Mouse (Mus musculus) kidney, adult 2 months (tissue): Measurements from ENCODE around the gene Zfand5. TPM values are rescaled to one million over a fixed set of nuclear protein-coding genes. Genes with fewer than 3 reads are reported as not detected.

Source experiments
- DNase-seq: peaks from one replicate; pipeline ENCODE4 v3.0.0; 2021
- H3K27ac ChIP-seq: fragments of 200-500 bp; 2 replicates; pipeline ENCODE4 v1.5.1; 2012; ENCODE audit warnings: low read depth, low read length, control low read depth, inconsistent platforms; ENCODE audit not compliant: insufficient read depth
- H3K27me3 ChIP-seq: fragments of 200-500 bp; replicated peaks from 2 replicates; pipeline ENCODE4 v1.6.1; 2012; ENCODE audit warnings: mild to moderate bottlenecking, moderate library complexity, low read length, inconsistent platforms; ENCODE audit not compliant: control insufficient read depth, insufficient read depth
- H3K36me3 ChIP-seq: fragments of 200-500 bp; 2 replicates; pipeline ENCODE4 v1.6.1; 2012; ENCODE audit warnings: mild to moderate bottlenecking, moderate library complexity, low read length, inconsistent platforms; ENCODE audit not compliant: control insufficient read depth, insufficient read depth
- H3K4me1 ChIP-seq: fragments of 200-500 bp; 2 replicates; pipeline ENCODE4 v1.6.1; 2011; ENCODE audit warnings: low read length; ENCODE audit not compliant: control insufficient read depth, insufficient read depth
- H3K4me3 ChIP-seq: fragments of 200-500 bp; 2 replicates; pipeline ENCODE4 v1.5.1; 2011; ENCODE audit warnings: mild to moderate bottlenecking, low read depth, low read length, control low read depth; ENCODE audit not compliant: insufficient read depth
- CTCF ChIP-seq: fragments of 200-500 bp; conservative IDR thresholded peaks from 2 replicates; pipeline ENCODE4 v1.5.1; 2011; ENCODE audit warnings: low read depth, mild to moderate bottlenecking, control low read depth, low read length, moderate library complexity, mixed read lengths; ENCODE audit not compliant: insufficient read depth, insufficient read length
- POLR2A ChIP-seq: fragments of 200-500 bp; IDR thresholded peaks from one replicate; pipeline ENCODE4 v1.6.1; 2011; ENCODE audit warnings: low read depth, low read length, control low read depth
- WGBS: fragments of 180-500 bp; shearing (Covaris S2); methylation state at CpG from one replicate; pipeline ENCODE4 v1.1.7; 2018; 5-methylcytosine and 5-hydroxymethylcytosine counted together
- polyA plus RNA-seq: library from polyadenylated mRNA; depleted of rRNA; stranded (reverse); fragments of >200 nt; gene quantifications from 2 replicates; pipeline ENCODE4 v1.2.3, GENCODE M21; 2012

Zfand5 gene
- polyA plus RNA-seq, 1 experiment = 17.4 TPM

- Histone ChIP-seq H3K27me3 (no peaks in the 10 kb centered on the region), H3K4me3 (peak overlapping the region; percentile 85), H3K4me1 (no peaks in the 10 kb centered on the region), H3K27ac (peak overlapping the region; percentile 97), H3K36me3 (no peaks in the 10 kb centered on the region)
- WGBS = 22% methylated on average over 8 of the region's 8 CpGs
- peak; percentile 35 for DNase-seq
- TF ChIP-seq POLR2A (no peak), CTCF (no peak)
These were observed 892 bp upstream of the Zfand5 start for GRCm38 (mm10) chr19:21271186-21271585.

- DNase-seq = peak; percentile 72
- TF ChIP-seq POLR2A (no peak), CTCF (no peak)
- 1% methylated on average over 66 of the region's 66 CpGs for WGBS
These were observed 692 bp downstream of the Zfand5 start for GRCm38 (mm10) chr19:21272655-21273284.

GRCm38 (mm10) chr19:21273440-21273839, 1.4 kb downstream of the Zfand5 start:
- TF ChIP-seq POLR2A = no peak
- no peak for TF ChIP-seq CTCF
- 0% methylated on average over 4 of the region's 4 CpGs for WGBS
- peak overlapping the region; percentile 28 for H3K27ac ChIP-seq
- H3K27me3 ChIP-seq = no peaks in the 10 kb centered on the region
- H3K4me3 ChIP-seq = peak overlapping the region; percentile 69
- peaks cover 7% of the 10 kb centered on the region for H3K36me3 ChIP-seq
- DNase-seq = peak; percentile 37
- 0 out of 2 replicates have a peak, but pooled peaks cover 3% of the 10 kb centered on the region for H3K4me1 ChIP-seq

More at GRCm38 (mm10) chr19:21272655-21273284, 692 bp downstream of the Zfand5 start:
- Histone ChIP-seq H3K36me3 (peaks cover 7% of the 10 kb centered on the region), H3K27me3 (no peaks in the 10 kb centered on the region), H3K4me3 (peak overlapping the region; percentile 69), H3K27ac (peak overlapping the region; percentile 84), H3K4me1 (0 out of 2 replicates have a peak, but pooled peaks cover 3% of the 10 kb centered on the region)

- Histone ChIP-seq H3K36me3 (peaks cover 7% of the 10 kb centered on the region), H3K27me3 (no peaks in the 10 kb centered on the region), H3K4me3 (peak overlapping the region; percentile 69), H3K4me1 (0 out of 2 replicates have a peak, but pooled peaks cover 3% of the 10 kb centered on the region), H3K27ac (peak overlapping the region; percentile 31)
- no peak for TF ChIP-seq POLR2A
- no peak for TF ChIP-seq CTCF
- peak; percentile 76 for DNase-seq
- 1% methylated on average over 2 of the region's 2 CpGs for WGBS
These were observed 2.1 kb downstream of the Zfand5 start for GRCm38 (mm10) chr19:21274181-21274591.

GRCm38 (mm10) chr19:21274714-21275113, 2.6 kb downstream of the Zfand5 start:
- Histone ChIP-seq H3K4me1 (0 out of 2 replicates have a peak, but pooled peaks cover 3% of the 10 kb centered on the region), H3K4me3 (peak overlapping the region; percentile 69), H3K36me3 (peaks cover 7% of the 10 kb centered on the region), H3K27ac (peak overlapping the region; percentile 82), H3K27me3 (no peaks in the 10 kb centered on the region)
- TF ChIP-seq CTCF (no peak), POLR2A (no peak)
- WGBS = 1% methylated on average over 3 of the region's 3 CpGs
- DNase-seq = peak; percentile 16

GRCm38 (mm10) chr19:21276317-21276716, 4.2 kb downstream of the Zfand5 start:
- Histone ChIP-seq H3K36me3 (peaks cover 13% of the 10 kb centered on the region), H3K27ac (no peak overlapping the region), H3K4me1 (0 out of 2 replicates have a peak, but pooled peaks cover 3% of the 10 kb centered on the region), H3K27me3 (no peaks in the 10 kb centered on the region), H3K4me3 (no peak overlapping the region)
- DNase-seq = no peak
- TF ChIP-seq CTCF (no peak), POLR2A (no peak)

GRCm38 (mm10) chr19:21286421-21287097, 14.5 kb downstream of the Zfand5 start:
- no peak for TF ChIP-seq CTCF
- TF ChIP-seq POLR2A = no peak
- 79% methylated on average over 3 of the region's 3 CpGs for WGBS
- Histone ChIP-seq H3K4me1 (no peaks in the 10 kb centered on the region), H3K4me3 (no peak overlapping the region), H3K27ac (no peak overlapping the region), H3K36me3 (peaks cover 1% of the 10 kb centered on the region; the same call in 1 of the 2 replicates), H3K27me3 (no peaks in the 10 kb centered on the region)
- no peak for DNase-seq

GRCm38 (mm10) chr19:21297411-21297810, 25.3 kb downstream of the Zfand5 start:
- TF ChIP-seq CTCF (no peak), POLR2A (no peak)
- no peaks in the 10 kb centered on the region for H3K4me1 ChIP-seq
- no peak overlapping the region for H3K27ac ChIP-seq
- DNase-seq = no peak
- no peak overlapping the region for H3K4me3 ChIP-seq
- no peaks in the 10 kb centered on the region; the same call in 1 of the 2 replicates for H3K27me3 ChIP-seq
- 96% methylated on average over 4 of the region's 4 CpGs for WGBS
- no peaks in the 10 kb centered on the region for H3K36me3 ChIP-seq
